Mouse (Mus musculus) CD4-positive helper T cell, adult 2 months (primary cell): ENCODE measurements at regions not wholly inside any gene's neighbourhood (a gene's known extent, or its start where the extent isn't known, plus 50 kb on each side); places are given as distances from the start of the nearest gene placed in this dataset.
"Not testable (repeated sequence)": the region's sequence is repeated elsewhere in the genome, so short reads cannot be mapped to it uniquely, and the experiment has no call there.

ENCODE experiments used
- DNase-seq: peaks from one replicate; pipeline ENCODE4 v3.0.0-alpha.2; 2012; ENCODE audit warnings: low read depth, missing footprints, low spot score

- DNase-seq: no peak
These were observed 53.2 kb upstream of the Col1a1 start for GRCm38 (mm10) chr11:94882687-94883383.

GRCm38 (mm10) chr11:94881982-94882686 lies 53.9 kb upstream of the Col1a1 start:
- no peak for DNase-seq

DNA sequence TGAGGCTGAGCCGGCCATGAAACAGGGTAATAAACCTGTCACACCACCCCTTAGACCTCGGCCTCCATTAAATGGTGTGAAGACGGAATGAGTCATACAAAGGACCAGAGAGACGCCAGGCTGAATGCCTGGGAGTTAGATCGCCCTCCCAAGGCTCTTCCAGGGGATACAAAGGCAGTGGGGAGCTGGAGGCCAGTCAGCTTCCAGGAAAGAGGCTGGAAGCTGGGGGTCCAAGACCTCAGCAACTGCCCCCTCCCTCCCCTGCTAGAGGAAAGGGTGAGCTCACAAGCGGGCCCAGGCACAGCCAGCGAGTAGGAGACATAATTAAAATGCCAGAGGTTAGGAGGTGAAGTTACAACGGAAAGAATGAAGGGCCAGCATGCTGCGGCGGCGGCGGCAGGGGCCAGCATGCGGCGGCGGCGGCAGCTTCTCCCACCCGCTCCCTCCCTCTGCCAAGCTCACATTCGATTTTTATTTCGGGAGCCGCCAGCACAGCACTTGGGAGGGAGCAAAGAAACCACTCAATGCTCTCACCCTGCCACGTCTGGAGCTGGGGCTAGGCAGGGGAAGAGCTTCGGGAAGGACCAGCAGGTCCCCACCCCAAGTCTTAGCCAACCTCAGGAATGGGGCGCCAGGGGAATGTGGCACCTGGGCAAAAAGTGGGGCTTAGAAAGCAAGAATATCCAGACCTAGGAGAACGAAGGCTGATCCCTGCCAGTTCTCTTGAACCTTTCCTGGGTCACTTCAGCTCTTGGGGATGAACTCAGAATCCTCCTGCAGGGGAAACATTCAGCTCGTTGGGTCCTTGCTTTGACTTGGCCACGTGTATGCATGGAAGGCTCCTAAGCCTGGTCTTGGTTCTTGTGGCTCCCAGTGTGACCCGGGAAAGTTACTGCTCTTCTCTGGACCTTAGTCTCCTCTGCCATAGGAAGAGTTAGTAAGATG lies 54.9 kb upstream of the Col1a1 start:
- DNase-seq: no peak

DNA sequence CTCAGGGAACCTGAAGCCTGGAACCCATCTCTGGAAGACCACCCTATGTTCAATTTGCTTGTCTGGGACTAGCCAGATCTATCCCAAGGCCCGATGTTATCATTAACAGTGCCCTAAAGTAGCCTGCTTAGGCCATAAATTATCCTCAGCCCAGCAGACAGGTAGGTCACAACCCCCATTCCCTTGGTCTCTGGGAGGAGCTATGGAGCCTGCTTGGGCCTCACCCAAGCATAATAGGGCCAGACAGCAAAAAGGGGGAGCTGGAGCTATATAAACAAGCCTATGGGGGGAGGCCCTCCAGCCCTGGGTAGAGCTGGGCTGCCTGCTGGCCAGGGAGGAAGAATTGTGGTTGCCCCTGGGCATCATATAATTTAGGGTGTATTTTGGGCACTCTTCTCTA lies 59.3 kb upstream of the Col1a1 start:
- no peak for DNase-seq

- no peak for DNase-seq
These were observed 61.0 kb upstream of the Col1a1 start for GRCm38 (mm10) chr11:94875026-94875425.

DNA sequence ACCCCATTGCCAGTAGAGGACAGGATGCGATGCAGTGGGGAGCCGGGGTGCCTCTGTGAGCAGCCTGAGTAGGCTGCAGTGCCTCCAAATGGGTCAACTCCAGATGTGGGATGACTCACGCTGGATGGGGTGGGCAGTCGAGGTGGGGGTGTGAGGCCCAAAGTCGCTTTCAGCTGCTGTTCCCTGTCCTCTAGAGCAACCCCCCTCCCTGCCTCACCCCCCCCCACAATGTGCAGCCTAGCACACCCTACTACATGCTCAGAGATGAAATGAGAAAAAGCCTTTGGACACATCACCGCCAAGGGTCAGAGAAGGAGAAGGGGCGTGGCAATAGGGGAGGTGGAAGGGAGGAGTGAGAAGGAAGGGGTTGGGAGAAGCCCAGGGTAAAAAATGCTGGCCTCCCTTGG lies 61.9 kb upstream of the Col1a1 start:
- DNase-seq: no peak

- DNase-seq: no peak
These were observed 62.3 kb upstream of the Col1a1 start for GRCm38 (mm10) chr11:94873693-94874092.

DNA sequence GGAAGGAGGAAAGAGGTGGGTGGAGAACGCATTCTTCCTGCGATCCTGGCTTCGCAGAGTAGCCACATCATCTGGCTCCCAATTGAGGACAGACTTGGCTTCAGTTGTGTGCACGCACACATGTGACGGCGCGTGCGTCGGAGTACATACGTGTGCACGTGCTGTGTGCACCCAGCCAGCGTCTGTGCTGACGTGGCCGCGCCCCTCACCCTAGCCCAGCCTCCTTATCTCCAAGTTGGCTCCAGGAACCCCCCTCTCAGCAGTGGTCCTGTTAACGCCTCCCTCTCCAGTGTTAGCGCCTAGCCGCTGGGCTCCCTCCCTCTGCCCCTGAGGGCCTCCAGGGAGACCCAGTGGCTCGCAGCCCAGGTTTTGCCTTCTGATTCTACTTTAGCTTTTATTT lies 63.1 kb upstream of the Col1a1 start:
- no peak for DNase-seq

- DNase-seq: peak; percentile 41
These were observed 65.7 kb upstream of the Col1a1 start for GRCm38 (mm10) chr11:94870341-94870740.

DNA sequence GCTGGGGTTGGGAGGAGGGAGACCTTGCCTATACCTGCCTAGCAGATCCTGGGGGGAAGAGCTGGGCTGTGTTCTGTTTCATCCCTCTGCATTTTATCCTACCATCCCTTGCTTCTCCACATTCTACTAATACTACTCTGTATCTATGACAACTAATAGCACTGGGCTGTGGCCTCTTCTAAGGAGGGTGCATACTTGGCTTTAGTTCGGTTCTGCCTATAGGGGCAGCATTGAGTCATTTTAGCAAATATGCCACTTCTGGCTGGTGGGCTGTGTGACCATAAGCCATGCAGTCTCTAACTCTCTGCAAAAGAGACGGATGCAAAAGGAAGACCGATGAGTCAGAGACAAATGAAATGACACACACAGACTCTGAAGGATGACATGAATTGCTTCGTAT lies 66.2 kb upstream of the Col1a1 start:
- not testable (repeated sequence) for DNase-seq

GRCm38 (mm10) chr11:94866176-94866967 lies 69.7 kb upstream of the Col1a1 start:
- DNase-seq: peak; percentile 49

- DNase-seq: no peak
These were observed 67.6 kb upstream of the Tmem92 start for GRCm38 (mm10) chr11:94850129-94850528.

- no peak for DNase-seq
These were observed 56.6 kb upstream of the Tmem92 start for GRCm38 (mm10) chr11:94839133-94839532.

DNA sequence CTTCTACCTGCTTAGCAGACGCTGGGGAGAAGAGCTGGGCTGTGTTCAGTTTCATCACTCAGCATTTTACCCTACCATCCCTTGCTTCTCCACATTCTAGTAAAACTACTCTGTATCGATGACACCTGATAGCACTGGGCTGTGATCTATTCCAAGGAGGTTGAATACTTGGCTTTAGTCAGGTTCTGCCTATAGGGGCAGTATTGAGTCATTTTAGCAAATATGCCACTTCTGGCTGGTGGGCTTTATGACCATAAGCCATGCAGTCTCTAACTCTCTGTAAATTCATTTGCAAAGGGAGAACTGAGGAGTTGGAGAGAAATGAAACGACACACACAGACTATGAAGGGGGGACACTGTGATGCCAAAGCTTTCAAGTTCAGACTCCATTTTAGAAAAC lies 55.6 kb upstream of the Tmem92 start:
- DNase-seq: peak; percentile 5

DNA sequence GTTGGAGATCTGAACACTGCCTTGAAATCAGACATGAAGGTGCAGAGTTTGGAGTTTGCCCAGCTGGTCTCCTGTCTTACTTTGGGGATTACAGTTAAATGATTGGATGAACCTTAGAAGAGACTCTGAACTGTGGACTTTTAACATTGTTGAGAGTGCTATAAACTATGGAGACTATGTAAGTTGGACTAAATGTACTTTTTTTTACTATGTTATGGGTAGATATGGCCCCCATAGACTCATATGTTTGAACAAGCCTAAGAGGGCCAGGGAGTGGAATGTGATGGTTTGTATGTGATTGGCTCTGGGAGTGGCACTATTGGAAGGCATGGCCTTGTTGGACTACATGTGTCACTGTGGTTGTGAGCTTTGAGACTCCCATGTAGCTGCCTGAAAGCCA lies 53.8 kb upstream of the Tmem92 start:
- no peak for DNase-seq

DNA sequence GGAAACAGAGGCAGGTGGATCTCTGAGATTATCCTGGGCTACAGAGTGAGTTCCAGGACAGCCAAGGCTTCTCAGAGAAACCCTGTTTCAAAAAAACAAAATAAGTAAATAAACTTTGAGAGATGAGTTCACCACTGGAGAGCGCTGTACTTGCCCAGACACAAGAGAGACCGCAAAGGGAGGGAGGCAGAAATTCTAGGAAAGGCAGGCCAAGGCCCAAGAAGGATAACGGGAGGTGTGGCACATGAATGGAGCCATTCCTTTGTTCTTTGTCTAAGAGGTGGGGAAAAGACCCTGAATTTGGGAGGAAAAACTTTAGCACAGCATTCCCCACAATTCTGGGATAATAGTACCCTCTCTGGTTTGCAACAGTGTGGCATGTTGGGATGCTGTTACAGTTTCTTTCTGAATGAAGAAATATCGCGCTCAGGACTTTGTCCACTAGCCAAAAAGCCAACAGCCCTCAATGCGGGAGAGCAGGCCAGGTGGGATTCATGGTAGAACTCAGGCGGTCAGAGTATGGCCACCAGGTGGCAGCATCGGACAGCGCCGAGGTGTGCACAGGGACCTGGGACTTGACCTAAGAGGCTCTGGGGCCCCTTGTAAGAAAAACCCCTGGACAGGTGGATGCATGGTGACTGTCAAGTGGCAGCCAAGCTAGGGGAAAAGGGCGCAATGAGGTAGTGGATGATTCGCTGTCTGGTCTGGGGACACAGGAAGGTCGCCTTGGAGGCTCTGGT lies 49.9 kb upstream of the Tmem92 start:
- DNase-seq: peak; percentile 40
